ENCODE assay signal across 16 mouse cellular contexts in the genomic region with DNA sequence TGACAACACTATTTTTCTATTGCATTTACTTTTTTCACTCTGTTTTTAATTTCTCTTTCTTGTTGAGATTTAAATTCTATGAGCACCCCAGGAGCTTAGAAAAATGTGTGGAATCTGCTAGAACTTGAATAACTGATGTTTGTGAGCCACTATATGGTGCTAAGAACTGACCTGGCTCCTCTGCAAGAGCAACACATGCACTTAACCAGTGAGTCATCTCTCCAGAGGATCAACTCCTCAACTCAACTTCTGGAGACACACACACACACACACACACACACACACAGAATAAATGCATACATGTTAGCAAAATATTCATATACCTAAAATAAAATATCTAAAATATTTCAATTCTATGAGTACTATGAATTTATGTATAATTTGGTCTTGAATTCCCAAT.
"Had no signal": no experiment of that assay in that cellular context is flagged by ENCODE, and none has a peak within 500 bp of the region (broad histone marks: within the 10 kb centered on the region; RNA-seq: fewer than 3 reads in every experiment).

No protein-coding gene starts in this region.

- DNase-seq: retina, postnatal 1 day; right cerebral cortex, adult 18-20 months; right cerebral cortex, postnatal 14 days; right cerebral cortex, postnatal 25 days; right cerebral cortex, postnatal 4 days; spleen, adult 18-20 months; thymus, adult 18-20 months; thymus, adult 2 months; thymus, postnatal 14 days; thymus, postnatal 25 days; thymus, postnatal 36 days; thymus, postnatal 4 days had no signal

- H3K27ac ChIP-seq: neural tube, embryonic 13.5 days; neural tube, embryonic 15.5 days; stomach, embryonic 15.5 days; stomach, postnatal 0 days had no signal

- H3K4me3 ChIP-seq: neural tube, embryonic 13.5 days; neural tube, embryonic 15.5 days; stomach, embryonic 15.5 days had no signal
